Mouse (Mus musculus) cortical plate, adult 2 months (tissue): Measurements from ENCODE around the gene Col1a1. TPM values are rescaled to one million over a fixed set of nuclear protein-coding genes. Genes with fewer than 3 reads are reported as not detected.

Source experiments
- H3K27ac ChIP-seq: fragments of 200-500 bp; 2 replicates; pipeline ENCODE4 v1.5.1; 2012; ENCODE audit warnings: low read length, control low read depth, inconsistent platforms; ENCODE audit not compliant: insufficient read depth
- H3K4me1 ChIP-seq: fragments of 200-500 bp; 2 replicates; pipeline ENCODE4 v1.6.1; 2011; ENCODE audit warnings: low read length; ENCODE audit not compliant: control insufficient read depth, insufficient read depth
- H3K4me3 ChIP-seq: fragments of 200-500 bp; 2 replicates; pipeline ENCODE4 v1.5.1; 2011; ENCODE audit warnings: mild to moderate bottlenecking, low read length, control low read depth; ENCODE audit not compliant: insufficient read depth
- CTCF ChIP-seq: fragments of 200-500 bp; IDR thresholded peaks from 2 replicates; pipeline ENCODE4 v1.5.1; 2011; ENCODE audit warnings: mild to moderate bottlenecking, control low read depth, low read length; ENCODE audit not compliant: insufficient read depth; ENCODE audit errors: extremely low read depth
- POLR2A ChIP-seq: fragments of 200-500 bp; IDR thresholded peaks from 2 replicates; pipeline ENCODE4 v1.6.1; 2011; ENCODE audit warnings: mild to moderate bottlenecking, low read length, control low read depth; ENCODE audit not compliant: insufficient read depth; ENCODE audit errors: extremely low read depth
- polyA plus RNA-seq: library from polyadenylated mRNA; depleted of rRNA; stranded (reverse); fragments of >200 nt; gene quantifications from 2 replicates; pipeline ENCODE4 v1.2.3, GENCODE M21; 2012

Col1a1 gene
- polyA plus RNA-seq, 1 experiment: 4.9 TPM

DNA sequence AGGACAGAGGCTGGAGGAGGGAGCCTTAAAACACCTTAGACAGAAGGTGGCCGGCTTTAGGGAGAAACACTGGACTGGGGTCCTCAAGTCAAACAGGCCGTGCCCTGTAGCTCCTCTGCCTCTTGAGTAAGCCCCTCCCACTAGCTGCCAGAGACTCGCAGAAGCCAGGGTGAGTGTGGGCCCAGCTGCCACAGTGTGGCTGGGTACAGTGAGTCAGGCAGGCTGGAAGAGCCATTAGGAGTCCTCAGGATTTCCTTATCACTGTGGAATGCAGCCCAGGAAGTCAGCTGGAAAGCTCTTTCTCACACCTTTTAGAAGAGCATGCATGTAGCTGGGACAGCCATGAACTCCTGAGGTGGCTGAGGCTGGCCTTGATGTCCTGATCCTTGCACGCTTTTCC is 19.5 kb upstream of the Col1a1 start:
- no peak overlapping the region for H3K4me3 ChIP-seq
- TF ChIP-seq CTCF (no peak), POLR2A (no peak)
- no peak overlapping the region for H3K27ac ChIP-seq
- H3K4me1 ChIP-seq: no peaks in the 10 kb centered on the region

DNA sequence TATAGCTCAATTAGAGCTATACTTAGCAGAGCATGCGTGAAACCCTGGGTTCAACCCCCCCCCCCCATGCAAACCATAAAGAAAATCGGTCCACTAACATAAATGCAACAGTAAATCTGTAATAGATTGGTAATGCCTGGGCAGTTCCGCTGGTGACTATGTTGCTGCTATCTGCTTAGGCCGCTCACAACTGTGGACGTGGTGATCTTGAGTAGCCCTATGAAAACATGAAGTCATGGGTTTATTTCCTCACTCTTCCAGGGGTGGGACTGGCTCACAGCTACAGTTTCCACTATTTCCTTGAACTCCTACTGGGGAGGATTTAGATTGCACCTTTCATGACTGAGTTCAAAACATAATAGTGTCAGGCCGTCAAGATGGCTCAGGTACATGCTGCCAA is 18.3 kb upstream of the Col1a1 start:
- Histone ChIP-seq H3K4me3 (no peak overlapping the region), H3K4me1 (no peaks in the 10 kb centered on the region), H3K27ac (no peak overlapping the region)
- TF ChIP-seq CTCF: no peak
- no peak for TF ChIP-seq POLR2A

DNA sequence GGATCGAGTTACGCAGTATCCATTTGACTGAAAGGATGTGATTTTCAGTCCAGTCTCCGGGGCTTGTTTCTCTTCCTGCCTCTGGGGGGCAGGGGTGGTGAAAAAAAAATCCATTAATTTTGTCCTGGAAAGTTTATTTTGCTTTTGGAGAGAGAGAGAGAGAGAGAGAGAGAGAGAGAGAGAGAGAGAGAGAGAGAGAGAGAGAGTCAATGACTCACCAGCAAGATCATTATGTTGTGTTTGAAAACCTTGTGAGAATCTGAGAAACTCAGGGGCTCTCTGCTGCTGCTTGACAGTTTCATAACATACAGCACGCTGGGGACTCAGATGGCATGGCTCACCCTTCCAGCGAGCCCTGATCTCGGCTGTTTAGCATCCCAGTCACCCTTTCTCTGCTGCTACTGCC is 15.0 kb upstream of the Col1a1 start:
- TF ChIP-seq CTCF (no peak), POLR2A (no peak)
- Histone ChIP-seq H3K4me3 (no peak overlapping the region), H3K4me1 (no peaks in the 10 kb centered on the region), H3K27ac (no peak overlapping the region)

DNA sequence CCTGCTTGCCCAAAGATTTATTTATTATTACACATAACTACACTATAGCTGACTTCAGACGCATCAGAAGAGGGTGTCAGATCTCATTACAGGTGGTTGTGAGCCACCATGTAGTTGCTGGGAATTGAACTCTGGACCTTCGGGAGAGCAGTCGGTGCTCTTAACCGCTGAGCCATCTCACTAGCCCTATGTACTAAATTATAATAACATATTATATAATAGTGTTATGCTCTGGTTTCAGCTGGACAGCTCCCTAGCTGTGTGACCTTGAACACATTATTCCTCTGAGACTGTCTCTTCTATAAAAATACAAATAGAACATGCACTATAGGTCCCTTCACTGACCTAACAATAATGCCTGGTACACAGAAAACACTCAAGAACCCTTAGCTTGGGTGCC is 11.0 kb upstream of the Col1a1 start:
- TF ChIP-seq POLR2A: no peak
- TF ChIP-seq CTCF: no peak
- H3K4me3 ChIP-seq: no peak overlapping the region
- no peaks in the 10 kb centered on the region; the same call in 1 of the 2 replicates for H3K4me1 ChIP-seq

DNA sequence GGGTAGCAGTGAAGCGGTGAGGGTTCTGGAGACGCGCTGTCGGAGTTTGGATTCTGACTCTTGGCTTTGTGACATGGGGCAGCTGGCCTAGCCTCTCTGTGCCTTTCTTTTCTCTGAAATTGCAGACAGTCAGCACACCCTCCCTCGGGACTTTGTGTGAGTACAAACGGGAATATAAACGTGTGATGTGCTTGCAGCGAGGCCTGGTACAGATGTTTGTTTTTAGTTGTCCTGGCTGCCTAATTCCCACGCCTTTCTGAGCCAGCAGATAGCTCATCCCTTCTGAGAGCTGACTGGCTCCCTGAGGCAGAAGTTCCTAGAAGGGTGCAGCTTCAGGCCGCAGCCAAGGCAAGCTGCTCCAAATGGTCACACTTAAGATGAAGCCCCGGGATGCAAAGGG is 9.6 kb upstream of the Col1a1 start:
- Histone ChIP-seq H3K27ac (no peak overlapping the region), H3K4me1 (no peaks in the 10 kb centered on the region; the same call in 1 of the 2 replicates), H3K4me3 (no peak overlapping the region)
- no peak for TF ChIP-seq CTCF
- TF ChIP-seq POLR2A: no peak

More for the DNA sequence above, 11.0 kb upstream of the Col1a1 start:
- H3K27ac ChIP-seq: no peak overlapping the region

DNA sequence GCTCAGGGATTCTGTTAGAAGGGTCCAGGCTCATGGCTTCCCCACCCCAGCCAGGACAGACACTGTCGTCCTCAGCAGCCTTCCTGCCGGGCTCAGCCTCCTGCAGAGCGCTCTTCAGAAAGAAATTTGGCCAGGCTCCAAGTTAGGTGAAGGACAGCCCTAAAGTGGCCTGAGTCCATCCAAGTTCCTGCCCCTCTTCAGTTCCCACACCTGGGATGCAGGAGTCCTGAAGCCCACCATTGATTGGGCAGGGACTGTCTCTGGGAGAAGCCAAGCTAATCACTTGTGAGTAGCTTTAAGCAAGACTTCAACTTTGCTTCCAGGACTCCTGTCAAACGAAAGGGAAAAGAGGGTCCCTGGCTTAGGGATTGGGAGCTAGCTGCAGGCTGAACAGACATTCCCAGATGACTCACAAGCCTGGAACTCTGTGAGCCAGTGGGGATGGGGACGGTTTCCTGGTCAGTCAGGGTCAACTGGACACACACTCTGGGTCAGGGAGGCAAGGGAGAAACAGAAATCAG is 8.2 kb upstream of the Col1a1 start:
- no peak overlapping the region for H3K27ac ChIP-seq
- TF ChIP-seq POLR2A: no peak
- TF ChIP-seq CTCF: no peak
- H3K4me3 ChIP-seq: no peak overlapping the region
- no peaks in the 10 kb centered on the region; the same call in 1 of the 2 replicates for H3K4me1 ChIP-seq

DNA sequence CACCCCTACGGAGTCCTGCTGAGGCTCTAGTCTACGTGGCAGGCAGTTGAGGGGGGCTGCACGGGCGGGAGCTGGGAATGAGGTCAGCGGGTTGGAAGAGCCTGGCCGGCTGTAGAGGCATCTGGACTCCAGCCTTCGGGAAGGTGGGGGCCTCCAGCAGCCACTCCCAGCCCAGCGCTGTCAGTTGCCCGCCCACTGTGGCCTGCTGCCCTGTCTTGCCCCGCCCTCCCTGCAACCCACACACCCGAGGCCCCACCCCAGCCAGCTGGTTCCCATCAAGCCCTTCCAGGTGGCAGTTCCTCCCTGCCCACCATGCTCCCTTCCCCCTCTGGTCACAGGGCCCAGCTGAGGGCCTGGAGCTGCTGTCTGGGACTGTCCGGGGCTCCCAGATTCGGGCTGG is 7.2 kb upstream of the Col1a1 start:
- TF ChIP-seq POLR2A (no peak), CTCF (no peak)
- Histone ChIP-seq H3K27ac (no peak overlapping the region), H3K4me3 (no peak overlapping the region), H3K4me1 (no peaks in the 10 kb centered on the region; the same call in 1 of the 2 replicates)

DNA sequence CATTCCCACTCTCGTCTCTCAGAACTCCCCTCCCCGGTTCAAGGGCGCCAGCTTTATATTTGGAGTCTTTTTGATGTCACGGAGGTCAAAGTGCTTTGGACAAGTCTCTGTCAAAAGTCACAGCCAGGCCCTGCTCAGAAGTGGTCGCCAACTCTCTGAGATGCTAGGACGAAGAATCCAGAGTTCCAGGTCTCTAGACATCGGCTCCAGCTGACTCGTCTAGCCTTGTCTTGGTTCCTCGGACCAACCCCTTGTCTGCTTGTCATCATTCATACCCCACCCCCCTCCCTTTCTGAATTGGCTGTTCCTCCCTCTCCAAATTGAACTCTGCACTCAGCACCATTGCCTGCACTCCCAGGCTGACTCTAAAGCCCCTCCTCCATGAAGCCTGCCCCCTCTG is 6.4 kb upstream of the Col1a1 start:
- TF ChIP-seq CTCF (no peak), POLR2A (no peak)
- H3K4me1 ChIP-seq: no peaks in the 10 kb centered on the region; the same call in 1 of the 2 replicates
- H3K27ac ChIP-seq: no peak overlapping the region
- H3K4me3 ChIP-seq: no peak overlapping the region

DNA sequence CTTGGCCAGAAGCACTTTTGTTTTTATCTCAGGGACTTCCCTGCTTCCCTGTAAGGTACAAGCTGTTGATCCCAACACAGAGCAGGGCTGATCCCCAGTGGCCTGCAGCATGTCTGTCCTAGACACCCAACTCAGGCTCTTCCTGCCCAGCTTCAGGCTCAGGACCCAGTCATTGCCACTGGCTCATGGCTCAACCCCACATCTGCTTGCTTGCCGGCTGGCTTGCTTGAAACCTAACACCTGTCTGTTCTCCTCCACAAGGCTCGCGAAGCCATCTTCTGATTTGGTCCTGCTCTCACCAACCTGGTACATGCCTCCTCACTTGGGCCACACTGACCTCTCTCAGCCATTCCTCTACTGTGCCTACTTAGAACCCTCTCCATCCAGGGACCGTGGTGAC is 5.9 kb upstream of the Col1a1 start:
- Histone ChIP-seq H3K4me3 (no peak overlapping the region), H3K4me1 (no peaks in the 10 kb centered on the region; the same call in 1 of the 2 replicates), H3K27ac (no peak overlapping the region)
- TF ChIP-seq CTCF: no peak
- TF ChIP-seq POLR2A: no peak

DNA sequence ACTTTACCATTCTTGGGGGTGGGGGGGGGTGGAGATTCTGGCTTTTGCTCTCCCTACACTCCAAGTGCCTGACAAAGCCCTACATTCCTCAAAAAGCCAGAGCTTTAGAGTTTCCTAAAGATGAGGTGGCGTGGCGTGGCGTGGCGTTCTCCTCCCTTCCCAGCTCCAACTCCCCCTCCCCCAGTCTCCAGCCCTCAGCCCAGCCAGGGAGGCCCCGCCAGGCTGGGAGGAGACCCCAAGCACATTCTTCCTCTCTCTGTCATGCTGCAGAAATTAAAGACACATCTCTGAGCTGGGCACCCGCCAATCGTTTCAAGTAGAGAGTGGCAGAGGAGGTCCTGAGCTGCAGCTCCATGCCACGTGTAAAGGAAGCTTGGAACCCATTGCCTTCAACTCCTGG is 2.4 kb upstream of the Col1a1 start:
- TF ChIP-seq POLR2A (no peak), CTCF (no peak)
- Histone ChIP-seq H3K27ac (no peak overlapping the region), H3K4me1 (peaks cover 3% of the 10 kb centered on the region)

DNA sequence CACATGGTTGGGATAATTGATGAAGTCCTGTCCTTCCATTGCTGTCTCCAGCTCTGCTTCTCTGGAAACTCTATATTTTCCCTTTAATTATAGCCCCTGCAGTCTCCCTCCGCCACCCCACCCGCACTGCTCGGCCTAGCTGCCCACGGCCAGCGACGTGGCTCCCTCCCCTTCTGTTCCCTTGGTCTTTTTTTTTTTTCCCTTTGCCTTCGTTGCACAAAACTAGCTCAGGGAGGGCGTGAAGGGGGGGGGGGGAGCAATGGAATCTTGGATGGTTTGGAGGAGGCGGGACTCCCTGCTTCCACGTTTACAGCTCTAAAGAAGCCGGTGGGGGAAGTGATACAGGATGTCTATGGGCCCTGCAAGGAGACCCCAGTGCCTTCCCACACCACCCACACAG is 1.5 kb upstream of the Col1a1 start:
- Histone ChIP-seq H3K4me1 (peaks cover 3% of the 10 kb centered on the region; the same call in 1 of the 2 replicates), H3K27ac (no peak overlapping the region), H3K4me3 (no peak overlapping the region)
- TF ChIP-seq POLR2A (no peak), CTCF (no peak)

More for the DNA sequence above, 2.4 kb upstream of the Col1a1 start:
- H3K4me3 ChIP-seq: no peak overlapping the region
